Mouse (Mus musculus) brown adipose tissue, adult 24 weeks (tissue): ENCODE measurements around the gene Carmil3. TPM values are rescaled to one million over a fixed set of nuclear protein-coding genes. Genes with fewer than 3 reads are reported as not detected.

Experiments
- H3K27ac ChIP-seq: fragments of 200-500 bp; replicated peaks from 2 replicates; pipeline ENCODE4 v1.5.1; 2012; ENCODE audit warnings: low read depth, mild to moderate bottlenecking, low read length
- H3K4me1 ChIP-seq: fragments of 200-500 bp; 2 replicates; pipeline ENCODE4 v1.6.1; 2012; ENCODE audit warnings: low read length, mixed read lengths; ENCODE audit not compliant: control insufficient read depth, insufficient read depth, insufficient read length
- H3K4me3 ChIP-seq: fragments of 200-500 bp; 2 replicates; pipeline ENCODE4 v1.5.1; 2012; ENCODE audit warnings: low read depth, mild to moderate bottlenecking, low read length, moderate library complexity; ENCODE audit not compliant: insufficient read depth
- polyA plus RNA-seq: library from polyadenylated mRNA; stranded (reverse); fragments of >200 nt; gene quantifications from 2 replicates; pipeline ENCODE4 v1.2.4, GENCODE M21; 2012; ENCODE audit not compliant: missing spikeins, insufficient read depth, insufficient read length

The Carmil3 gene
- polyA plus RNA-seq, 1 experiment = 0.48 TPM

DNA sequence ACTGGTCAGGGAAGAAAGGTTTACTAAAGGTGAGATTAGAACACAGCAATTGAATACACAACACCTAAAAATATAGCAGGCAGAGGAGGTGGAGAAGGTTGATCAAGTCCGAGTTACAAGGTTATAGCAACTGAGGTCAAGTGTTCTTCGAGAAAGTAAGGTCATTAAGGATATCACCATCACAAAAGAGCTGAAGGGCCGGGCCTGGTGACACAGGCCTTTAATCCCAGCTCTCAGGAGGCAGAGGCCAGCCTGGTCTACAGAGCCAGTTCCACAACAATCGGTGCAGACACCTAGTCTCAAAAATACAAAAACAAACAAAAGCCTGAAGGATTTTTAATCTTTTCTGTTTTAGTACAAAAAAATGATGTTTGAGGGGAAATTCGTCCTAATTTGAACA lies 60.9 kb downstream of the Carmil3 start:
- no peak overlapping the region for H3K27ac ChIP-seq
- no peak overlapping the region for H3K4me3 ChIP-seq
- H3K4me1 ChIP-seq = 0 out of 2 replicates have a peak, but pooled peaks cover 3% of the 10 kb centered on the region

DNA sequence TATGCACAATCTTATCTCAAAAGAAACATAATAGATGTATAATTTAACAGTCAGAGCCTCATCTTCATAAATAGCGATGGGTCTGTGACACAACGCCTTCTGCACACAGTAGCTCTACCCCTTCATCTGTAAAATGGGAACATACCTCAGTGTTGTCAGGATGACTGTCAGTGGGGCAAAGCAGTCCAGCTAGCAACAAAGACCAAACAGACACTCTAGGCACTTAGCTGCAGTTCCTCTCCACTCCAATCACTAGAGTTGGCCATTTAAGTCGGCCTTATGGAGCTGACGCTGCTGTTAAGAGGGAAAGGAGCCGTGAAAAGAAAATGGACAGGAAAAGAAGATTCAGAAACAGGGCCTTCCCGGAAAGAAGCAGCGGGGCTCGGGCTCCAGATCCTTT lies 61.3 kb downstream of the Carmil3 start:
- Histone ChIP-seq H3K4me1 (0 out of 2 replicates have a peak, but pooled peaks cover 3% of the 10 kb centered on the region), H3K27ac (no peak overlapping the region), H3K4me3 (no peak overlapping the region)

DNA sequence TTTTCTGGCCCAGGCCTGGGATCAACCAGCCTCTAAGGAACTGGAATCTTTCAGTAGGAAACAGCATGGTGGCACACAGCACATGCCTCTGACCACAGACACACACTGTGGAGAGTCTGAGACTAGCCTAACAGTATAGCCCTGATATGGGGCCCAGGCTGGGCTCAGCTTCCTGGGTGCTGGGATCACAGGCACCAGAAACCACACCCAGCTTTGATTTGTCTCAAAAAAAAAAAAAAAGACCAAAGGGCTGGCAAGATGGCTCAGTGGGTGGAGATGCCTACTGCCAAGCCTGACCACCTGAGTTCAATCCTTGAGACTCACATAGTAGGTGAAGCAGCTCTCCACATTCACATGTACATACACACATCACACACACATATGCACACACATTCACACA lies 64.2 kb downstream of the Carmil3 start:
- Histone ChIP-seq H3K4me1 (no peaks in the 10 kb centered on the region), H3K27ac (no peak overlapping the region), H3K4me3 (no peak overlapping the region)

GRCm38 (mm10) chr14:55555788-55556187 lies 65.3 kb downstream of the Carmil3 start:
- Histone ChIP-seq H3K4me3 (no peak overlapping the region), H3K27ac (no peak overlapping the region)

DNA sequence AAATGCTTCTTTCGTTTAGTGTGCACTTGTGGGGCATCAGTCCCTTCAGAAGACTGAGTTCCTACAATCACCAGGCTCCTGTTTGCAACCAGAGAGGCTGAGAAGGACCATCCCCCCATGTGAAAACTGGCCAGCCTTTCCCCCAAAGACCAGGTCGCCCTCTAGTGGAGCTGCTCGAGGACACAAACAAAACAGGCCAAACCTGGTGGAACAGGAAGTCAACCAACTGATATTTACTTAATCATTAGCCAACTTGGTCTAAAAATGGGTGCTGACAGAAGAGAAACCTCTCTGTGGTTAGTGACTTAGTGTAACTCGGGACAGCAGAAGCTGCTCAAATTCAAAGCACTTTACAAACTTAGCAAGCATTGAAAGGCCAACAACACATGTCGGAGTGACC lies 66.6 kb downstream of the Carmil3 start:
- H3K4me3 ChIP-seq = no peak overlapping the region
- no peak overlapping the region; the same call in 1 of the 2 replicates for H3K27ac ChIP-seq
- peaks cover 7% of the 10 kb centered on the region for H3K4me1 ChIP-seq

More at GRCm38 (mm10) chr14:55555788-55556187, 65.3 kb downstream of the Carmil3 start:
- no peaks in the 10 kb centered on the region for H3K4me1 ChIP-seq

- no peak overlapping the region for H3K27ac ChIP-seq
- H3K4me3 ChIP-seq = no peak overlapping the region
- peaks cover 7% of the 10 kb centered on the region for H3K4me1 ChIP-seq
Measured at GRCm38 (mm10) chr14:55557587-55557986, 67.1 kb downstream of the Carmil3 start.

Other genes with a start within 250 kb of the Carmil3 start
- 176 and 206 TPM in 2 replicates for gene Dhrs4, start 11.9 kb upstream of the Carmil3 start, polyA plus RNA-seq
- not detected in 2 replicates for gene Cpne6, start 19.8 kb downstream of the Carmil3 start, polyA plus RNA-seq
- gene Nrl, start 34.3 kb downstream of the Carmil3 start, polyA plus RNA-seq = not detected in 2 replicates
- gene Pck2, start 49.6 kb downstream of the Carmil3 start, polyA plus RNA-seq = 5.0 and 10.3 TPM in 2 replicates
- gene Dcaf11, start 69.4 kb downstream of the Carmil3 start, polyA plus RNA-seq = 45.4 and 56.7 TPM in 2 replicates
- gene A730061H03Rik, start 69.8 kb downstream of the Carmil3 start, polyA plus RNA-seq = not detected in 2 replicates
- gene Fitm1, start 85.0 kb downstream of the Carmil3 start, polyA plus RNA-seq = 4.7 and 5.4 TPM in 2 replicates
- 191 and 217 TPM in 2 replicates for gene Psme1, start 87.5 kb downstream of the Carmil3 start, polyA plus RNA-seq
- gene Emc9, start 94.7 kb downstream of the Carmil3 start, polyA plus RNA-seq = 42.1 and 45.5 TPM in 2 replicates
- 248 and 256 TPM in 2 replicates for gene Psme2, start 100.5 kb downstream of the Carmil3 start, polyA plus RNA-seq
- gene Rnf31, start 101.1 kb downstream of the Carmil3 start, polyA plus RNA-seq = 11.1 and 12.0 TPM in 2 replicates
- gene Irf9, start 112.9 kb downstream of the Carmil3 start, polyA plus RNA-seq = 4.8 and 7.4 TPM in 2 replicates
- not detected in 2 replicates for gene Rec8, start 127.4 kb downstream of the Carmil3 start, polyA plus RNA-seq
- gene Ipo4, start 145.3 kb downstream of the Carmil3 start, polyA plus RNA-seq = 25.0 and 31.0 TPM in 2 replicates
- 2.7 and 3.4 TPM in 2 replicates for gene Gm49378, start 147.2 kb downstream of the Carmil3 start, polyA plus RNA-seq
- 21.6 and 26.6 TPM in 2 replicates for gene Tm9sf1, start 153.2 kb downstream of the Carmil3 start, polyA plus RNA-seq
- not detected in 2 replicates for gene Tssk4, start 159.5 kb downstream of the Carmil3 start, polyA plus RNA-seq
- gene Mdp1, start 169.9 kb downstream of the Carmil3 start, polyA plus RNA-seq = 29.0 and 33.3 TPM in 2 replicates
- gene Gmpr2, start 181.3 kb downstream of the Carmil3 start, polyA plus RNA-seq = 19.8 and 20.3 TPM in 2 replicates
- gene Nedd8, start 181.5 kb downstream of the Carmil3 start, polyA plus RNA-seq = 243 and 245 TPM in 2 replicates
- gene Tinf2, start 191.2 kb downstream of the Carmil3 start, polyA plus RNA-seq = 8.2 and 9.2 TPM in 2 replicates
- gene Tgm1, start 223.3 kb downstream of the Carmil3 start, polyA plus RNA-seq = not detected in 2 replicates
- 8.9 and 10.1 TPM in 2 replicates for gene Rabggta, start 231.6 kb downstream of the Carmil3 start, polyA plus RNA-seq